Mouse (Mus musculus) MEL (cell line): ENCODE measurements at regions not wholly inside any gene's neighbourhood (a gene's known extent, or its start where the extent isn't known, plus 50 kb on each side); places are given as distances from the start of the nearest gene placed in this dataset.

ENCODE experiments used
- DNase-seq: peaks from one replicate; pipeline ENCODE4 v3.0.0; 2011; ENCODE audit warnings: low read depth, low spot score
- H3K27ac ChIP-seq: 2 replicates; pipeline ENCODE4 v1.5.1; 2012; ENCODE audit warnings: low read depth, mild to moderate bottlenecking, control low read depth, low read length, moderate library complexity; ENCODE audit not compliant: control insufficient read depth
- H3K27me3 ChIP-seq, 2 experiments: fragments of 150-350 bp in 1 of 2; sonication (generic) in 1 of 2; 2 replicates each; pipeline ENCODE4 v1.6.1; 2012; ENCODE audit warnings: low read length in 2 of 2, mild to moderate bottlenecking in 2 of 2, improper control_type of control experiment in 1 of 2, moderate library complexity in 1 of 2; ENCODE audit not compliant: insufficient read depth in 2 of 2, control insufficient read depth in 1 of 2
- H3K36me3 ChIP-seq, 2 experiments: 2 replicates each; pipeline ENCODE4 v1.6.1; 2012 to 2014; ENCODE audit warnings: low read length in 2 of 2, improper control_type of control experiment in 1 of 2, inconsistent platforms in 1 of 2, mild to moderate bottlenecking in 1 of 2; ENCODE audit not compliant: insufficient read depth in 2 of 2, control insufficient read depth in 1 of 2
- H3K4me1 ChIP-seq, 2 experiments: fragments of 150-350 bp in 1 of 2; sonication (generic) in 1 of 2; 2 replicates each; pipeline ENCODE4 v1.6.1; 2012; ENCODE audit warnings: low read length in 2 of 2, improper control_type of control experiment in 1 of 2, mild to moderate bottlenecking in 1 of 2; ENCODE audit not compliant: insufficient read depth in 2 of 2, control insufficient read depth in 1 of 2
- H3K4me3 ChIP-seq, 2 experiments: fragments of 150-350 bp in 1 of 2; sonication (generic) in 1 of 2; 2 replicates each; pipeline ENCODE4 v1.5.1; 2012; ENCODE audit warnings: low read depth in 2 of 2, low read length in 2 of 2, mild to moderate bottlenecking in 2 of 2, moderate library complexity in 2 of 2, control low read depth in 1 of 2, improper control_type of control experiment in 1 of 2; ENCODE audit not compliant: control insufficient read depth in 1 of 2, insufficient read depth in 1 of 2
- H3K79me2 ChIP-seq: 2 replicates; pipeline ENCODE4 v1.6.1; 2012; ENCODE audit warnings: mild to moderate bottlenecking, low read length, moderate library complexity; ENCODE audit not compliant: control insufficient read depth, poor library complexity, insufficient read depth
- H3K9ac ChIP-seq: 2 replicates; pipeline ENCODE4 v1.6.1; 2012; ENCODE audit warnings: low read depth, mild to moderate bottlenecking, control low read depth, low read length, moderate library complexity; ENCODE audit not compliant: control insufficient read depth, poor library complexity, severe bottlenecking
- H3K9me3 ChIP-seq: fragments of 150-350 bp; sonication (generic); replicated peaks from 2 replicates; pipeline ENCODE4 v1.6.1; 2012; ENCODE audit warnings: mild to moderate bottlenecking, low read length, improper control_type of control experiment, moderate library complexity; ENCODE audit not compliant: insufficient read depth
- BHLHE40 ChIP-seq: IDR thresholded peaks from 2 replicates; pipeline ENCODE4 v1.6.1; 2012; ENCODE audit warnings: low read depth, mild to moderate bottlenecking, inconsistent platforms, low read length, improper control_type of control experiment, borderline replicate concordance
- CTCF ChIP-seq, 3 experiments: IDR thresholded peaks in 2 of 3; conservative IDR thresholded peaks in 1 of 3; 2 replicates each; pipeline ENCODE4 v1.5.1; 2011 to 2012; ENCODE audit warnings: low read length in 3 of 3, low read depth in 2 of 3, mild to moderate bottlenecking in 2 of 3, improper control_type of control experiment in 1 of 3, inconsistent platforms in 1 of 3, mixed read lengths in 1 of 3, moderate library complexity in 1 of 3; ENCODE audit not compliant: control insufficient read depth in 1 of 3, insufficient read depth in 1 of 3, poor library complexity in 1 of 3, severe bottlenecking in 1 of 3
- E2F4 ChIP-seq: IDR thresholded peaks from 2 replicates; pipeline ENCODE4 v1.6.1; 2011; ENCODE audit warnings: low read depth, low read length, improper control_type of control experiment, borderline replicate concordance
- EP300 ChIP-seq, 2 experiments: IDR thresholded peaks; 2 replicates each; pipeline ENCODE4 v1.6.1; 2011; ENCODE audit warnings: improper control_type of control experiment in 2 of 2, low read length in 2 of 2, low read depth in 1 of 2, mild to moderate bottlenecking in 1 of 2
- GABPA ChIP-seq: IDR thresholded peaks from 2 replicates; pipeline ENCODE4 v1.6.1; 2012; ENCODE audit warnings: low read depth, mild to moderate bottlenecking, inconsistent platforms, low read length, improper control_type of control experiment, moderate library complexity
- GATA1 ChIP-seq: IDR thresholded peaks from 2 replicates; pipeline ENCODE4 v1.6.1; 2011; ENCODE audit warnings: low read depth, low read length, improper control_type of control experiment
- KAT2A ChIP-seq: conservative IDR thresholded peaks from 2 replicates; pipeline ENCODE4 v1.6.1; 2012; ENCODE audit warnings: low read depth, low read length, improper control_type of control experiment, inconsistent platforms
- MAFK ChIP-seq: IDR thresholded peaks from 2 replicates; pipeline ENCODE4 v1.6.1; 2011; ENCODE audit warnings: low read depth, mild to moderate bottlenecking, low read length, improper control_type of control experiment, borderline replicate concordance
- MEF2A ChIP-seq: IDR thresholded peaks from 2 replicates; pipeline ENCODE4 v1.6.1; 2014; ENCODE audit warnings: low read depth, mild to moderate bottlenecking, inconsistent platforms, low read length, improper control_type of control experiment; ENCODE audit not compliant: poor library complexity, insufficient replicate concordance, severe bottlenecking; ENCODE audit errors: extremely low read depth
- MYB ChIP-seq: IDR thresholded peaks from 2 replicates; pipeline ENCODE4 v1.6.1; 2011; ENCODE audit warnings: mild to moderate bottlenecking, low read depth, low read length, improper control_type of control experiment
- MYC ChIP-seq: IDR thresholded peaks from 2 replicates; pipeline ENCODE4 v1.6.1; 2011; ENCODE audit warnings: low read depth, mild to moderate bottlenecking, low read length, improper control_type of control experiment, moderate library complexity
- NELFE ChIP-seq: IDR thresholded peaks from 2 replicates; pipeline ENCODE4 v1.6.1; 2011; ENCODE audit warnings: low read depth, low read length, improper control_type of control experiment
- POLR2AphosphoS2 ChIP-seq: IDR thresholded peaks from 2 replicates; pipeline ENCODE4 v1.6.1; 2011; ENCODE audit warnings: low read length, improper control_type of control experiment
- RAD21 ChIP-seq: IDR thresholded peaks from 2 replicates; pipeline ENCODE4 v1.6.1; 2011; ENCODE audit warnings: mild to moderate bottlenecking, low read depth, low read length, improper control_type of control experiment
- RCOR1 ChIP-seq: IDR thresholded peaks from 2 replicates; pipeline ENCODE4 v1.6.1; 2012; ENCODE audit warnings: low read depth, mild to moderate bottlenecking, inconsistent platforms, low read length, improper control_type of control experiment
- SMC3 ChIP-seq: IDR thresholded peaks from 2 replicates; pipeline ENCODE4 v1.6.1; 2011; ENCODE audit warnings: low read depth, low read length, improper control_type of control experiment
- TAL1 ChIP-seq: IDR thresholded peaks from 2 replicates; pipeline ENCODE4 v1.6.1; 2012; ENCODE audit warnings: mild to moderate bottlenecking, inconsistent platforms, low read length, moderate library complexity, mixed read lengths
- TCF12 ChIP-seq: IDR thresholded peaks from 2 replicates; pipeline ENCODE4 v1.6.1; 2014; ENCODE audit warnings: low read depth, mild to moderate bottlenecking, inconsistent platforms, low read length, improper control_type of control experiment, moderate library complexity
- UBTF ChIP-seq: IDR thresholded peaks from 2 replicates; pipeline ENCODE4 v1.6.1; 2012; ENCODE audit warnings: low read depth, mild to moderate bottlenecking, inconsistent platforms, low read length, improper control_type of control experiment, moderate library complexity, borderline replicate concordance; ENCODE audit not compliant: insufficient read depth
- USF1 ChIP-seq: IDR thresholded peaks from 2 replicates; pipeline ENCODE4 v1.6.1; 2014; ENCODE audit warnings: low read depth, mild to moderate bottlenecking, inconsistent platforms, low read length, improper control_type of control experiment, moderate library complexity
- ZKSCAN1 ChIP-seq: IDR thresholded peaks from 2 replicates; pipeline ENCODE4 v1.6.1; 2012; ENCODE audit warnings: low read depth, mild to moderate bottlenecking, inconsistent platforms, low read length, improper control_type of control experiment, moderate library complexity
- ZNF384 ChIP-seq: IDR thresholded peaks from 2 replicates; pipeline ENCODE4 v1.6.1; 2012; ENCODE audit warnings: low read depth, mild to moderate bottlenecking, inconsistent platforms, low read length, improper control_type of control experiment

GRCm38 (mm10) chr12:24769156-24769555 lies 61.1 kb downstream of the Rrm2 start:
- Histone ChIP-seq H3K9ac (no peak overlapping the region), H3K79me2 (no peaks in the 10 kb centered on the region), H3K4me1 (peaks cover 0 to 11% of the 10 kb centered on the region in 2 experiments; a peak in 3 of 4 replicates), H3K36me3 (no peaks in the 10 kb centered on the region), H3K9me3 (no peaks in the 10 kb centered on the region), H3K27ac (no peak overlapping the region), H3K4me3 (no peak overlapping the region), H3K27me3 (no peaks in the 10 kb centered on the region)
- DNase-seq = no peak
- TF ChIP-seq UBTF = no peak
- no peak for TF ChIP-seq TAL1
- TF ChIP-seq E2F4 = no peak
- no peak for TF ChIP-seq TCF12
- no peak for TF ChIP-seq POLR2AphosphoS2
- no peak for TF ChIP-seq ZNF384
- no peak for TF ChIP-seq ZKSCAN1
- no peak for TF ChIP-seq SMC3
- no peak for TF ChIP-seq RAD21
- TF ChIP-seq CTCF (IDR thresholded peaks at IDR 0.05 in 2 of 3, conservative IDR thresholded peaks at IDR 0.05 in 1 of 3; ENCODE audit: control insufficient read depth in 1 of 3, insufficient read depth in 1 of 3, low read depth in 2 of 3, low read length in 3 of 3, poor library complexity in 1 of 3, severe bottlenecking in 1 of 3) = no peak
- no peak for TF ChIP-seq MYC
- TF ChIP-seq BHLHE40 = no peak
- TF ChIP-seq RCOR1 = no peak
- no peak for TF ChIP-seq USF1
- TF ChIP-seq EP300 (IDR thresholded peaks at IDR 0.05; ENCODE audit: low read depth in 1 of 2, low read length in 2 of 2) = no peak
- TF ChIP-seq KAT2A = no peak
- TF ChIP-seq MAFK = no peak
- no peak for TF ChIP-seq NELFE
- no peak for TF ChIP-seq MEF2A
- TF ChIP-seq, all 39 proteins: peak for 0

- Histone ChIP-seq H3K36me3 (no peaks in the 10 kb centered on the region), H3K4me3 (no peak overlapping the region), H3K9me3 (no peaks in the 10 kb centered on the region), H3K4me1 (peaks cover 0 to 11% of the 10 kb centered on the region in 2 experiments; a peak in 3 of 4 replicates), H3K27me3 (no peaks in the 10 kb centered on the region), H3K9ac (no peak overlapping the region), H3K79me2 (no peaks in the 10 kb centered on the region), H3K27ac (no peak overlapping the region)
- TF ChIP-seq EP300 (IDR thresholded peaks at IDR 0.05; ENCODE audit: low read depth in 1 of 2, low read length in 2 of 2) = peak; percentile 52 to 78; a peak in 3 of 4 replicates
- TF ChIP-seq GABPA = no peak
- TF ChIP-seq ZKSCAN1 = no peak
- 0 out of 2 replicates have a peak, but pooled peaks have one; percentile 15 for TF ChIP-seq MYB
- TF ChIP-seq GATA1 = peak; percentile 73
- TF ChIP-seq CTCF (IDR thresholded peaks at IDR 0.05 in 2 of 3, conservative IDR thresholded peaks at IDR 0.05 in 1 of 3; ENCODE audit: control insufficient read depth in 1 of 3, insufficient read depth in 1 of 3, low read depth in 2 of 3, low read length in 3 of 3, poor library complexity in 1 of 3, severe bottlenecking in 1 of 3) = no peak
- TF ChIP-seq TCF12 = 0 out of 2 replicates have a peak, but pooled peaks have one; percentile 15
- 0 out of 2 replicates have a peak, but pooled peaks have one; percentile 24 for TF ChIP-seq RCOR1
- DNase-seq = peak; percentile 17
These were observed 57.9 kb upstream of the Mboat2 start for GRCm38 (mm10) chr12:24772807-24773206.
